Mouse (Mus musculus) naive thymus-derived CD4-positive, alpha-beta T cell, adult 2 months (primary cell): ENCODE measurements around the gene Gpr83.
A peak's percentile ranks its signal among the peaks of the same experiment; 100 is the strongest.

Experiments
- DNase-seq: peaks from one replicate; pipeline ENCODE4 v3.0.0-alpha.2; 2011; ENCODE audit warnings: low read depth

Gpr83 gene

DNA sequence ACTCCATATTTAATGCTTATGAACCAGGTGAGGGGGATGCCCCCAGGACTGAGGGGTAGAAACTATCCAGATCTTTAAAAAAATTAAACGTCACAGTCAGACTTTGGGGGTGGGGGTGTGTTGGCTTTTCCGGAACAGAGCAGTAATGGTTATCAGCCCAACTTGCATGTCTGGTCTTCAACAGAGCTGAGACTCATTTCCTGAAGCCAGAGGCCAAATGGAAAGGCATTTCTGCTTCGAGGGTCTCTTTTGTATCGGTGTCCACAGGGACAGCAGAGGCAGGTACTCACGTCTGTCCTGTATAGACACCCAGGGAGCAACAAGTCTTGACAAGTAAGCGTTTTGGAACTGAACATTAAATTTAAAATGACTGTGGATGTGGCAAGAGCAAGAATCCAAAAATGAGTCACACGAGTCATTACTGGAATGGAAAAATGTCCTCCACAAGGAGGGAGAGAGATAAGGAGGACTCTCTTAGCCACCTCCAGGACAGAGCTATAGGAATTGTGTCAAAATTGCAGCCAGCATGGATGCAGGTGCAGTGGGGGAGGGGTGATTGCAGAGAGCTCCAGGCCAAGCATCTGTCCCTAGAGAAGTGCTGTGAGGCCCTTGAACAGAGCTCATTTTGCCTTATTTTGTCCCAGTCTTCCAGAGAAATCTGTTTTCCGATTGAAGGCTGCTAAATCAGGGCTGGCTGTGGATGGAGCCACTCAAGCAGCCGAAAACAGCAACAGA, 44.9 kb downstream of the Gpr83 start:
- no peak for DNase-seq

DNA sequence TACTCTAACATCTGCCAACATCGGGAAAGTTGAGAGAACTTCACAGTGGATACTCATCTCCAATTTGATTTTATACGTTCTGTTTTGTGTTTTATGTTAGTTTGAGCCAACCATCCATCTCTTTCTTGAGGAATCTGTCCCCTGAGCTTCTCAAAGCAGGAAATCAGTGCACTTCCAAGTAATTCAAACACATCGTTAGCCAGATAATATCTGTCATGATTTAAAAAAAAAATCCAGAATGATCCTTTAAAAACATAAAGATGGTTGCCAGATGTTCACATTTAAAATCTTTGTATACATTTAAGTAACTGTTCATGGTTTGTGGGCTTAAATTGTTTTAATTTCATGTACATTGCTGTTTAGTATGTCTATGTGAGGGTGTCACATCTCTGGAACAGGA, 45.9 kb downstream of the Gpr83 start:
- no peak for DNase-seq

DNA sequence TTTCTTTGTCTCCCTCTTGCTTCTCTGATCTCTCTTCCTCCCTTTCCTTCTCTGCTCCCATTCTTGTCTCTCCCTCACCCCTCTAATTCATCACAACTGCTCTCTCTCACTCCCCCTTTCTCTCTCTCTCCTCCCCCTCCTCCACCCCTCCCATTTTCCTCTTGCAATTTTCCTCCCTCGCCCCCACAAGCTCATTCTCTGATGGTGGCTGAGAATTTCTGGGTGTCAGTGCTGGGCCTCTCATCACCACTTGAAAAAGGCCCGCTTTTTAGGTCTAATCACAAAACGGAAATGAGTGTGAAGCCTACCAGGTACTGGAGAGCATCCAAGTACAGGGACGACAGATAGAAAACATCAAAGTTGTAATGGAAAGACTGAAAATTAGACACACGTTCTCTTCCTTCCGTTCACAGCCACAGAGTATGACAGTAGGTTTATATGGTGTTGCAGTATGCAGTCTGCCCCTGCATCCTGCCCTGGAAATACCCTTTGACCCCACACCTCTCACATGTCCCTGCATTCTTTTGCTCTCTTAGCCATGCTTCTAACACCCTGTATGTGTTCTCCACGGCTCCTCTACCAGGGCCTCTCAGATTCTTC, 47.9 kb downstream of the Gpr83 start:
- DNase-seq: peak; percentile 89

DNA sequence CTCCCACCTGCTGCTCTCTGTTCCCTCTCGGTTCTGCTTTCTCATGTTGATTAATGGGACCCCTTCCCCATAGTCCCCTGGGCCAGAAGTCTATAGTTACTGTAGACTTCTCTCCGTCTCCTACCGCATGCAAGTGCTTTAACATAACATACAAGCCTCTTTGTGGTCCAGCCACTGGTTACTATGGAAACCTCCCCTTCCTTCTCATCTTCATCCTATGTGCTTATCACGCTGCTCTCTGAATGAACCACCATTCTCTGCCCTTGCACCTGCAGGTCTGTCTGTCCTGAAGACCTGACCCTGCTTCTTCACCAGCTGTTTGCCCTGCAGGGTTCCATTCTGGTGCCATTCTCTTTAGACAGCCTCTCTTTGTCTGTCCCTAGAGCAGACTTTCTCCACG, 50.0 kb downstream of the Gpr83 start:
- DNase-seq: no peak

DNA sequence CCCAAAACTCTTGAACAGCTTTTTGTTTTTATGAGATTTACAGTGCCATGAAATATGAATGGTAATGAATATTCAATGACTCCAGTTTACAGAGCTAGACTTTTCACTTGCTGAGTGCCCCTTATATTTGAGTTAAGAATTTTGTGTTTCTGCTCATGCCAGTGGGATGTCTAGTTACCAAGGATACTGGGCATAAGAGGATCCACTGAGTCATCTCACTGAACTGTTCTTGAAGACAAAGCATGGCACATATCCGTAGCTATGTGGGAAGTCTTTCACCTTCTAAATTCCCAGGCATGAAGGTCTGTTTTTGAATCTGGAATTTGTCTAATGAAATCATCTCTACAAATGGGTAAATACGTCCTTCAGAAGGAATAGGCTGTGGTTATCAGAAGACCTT, 52.0 kb downstream of the Gpr83 start:
- DNase-seq: no peak

DNA sequence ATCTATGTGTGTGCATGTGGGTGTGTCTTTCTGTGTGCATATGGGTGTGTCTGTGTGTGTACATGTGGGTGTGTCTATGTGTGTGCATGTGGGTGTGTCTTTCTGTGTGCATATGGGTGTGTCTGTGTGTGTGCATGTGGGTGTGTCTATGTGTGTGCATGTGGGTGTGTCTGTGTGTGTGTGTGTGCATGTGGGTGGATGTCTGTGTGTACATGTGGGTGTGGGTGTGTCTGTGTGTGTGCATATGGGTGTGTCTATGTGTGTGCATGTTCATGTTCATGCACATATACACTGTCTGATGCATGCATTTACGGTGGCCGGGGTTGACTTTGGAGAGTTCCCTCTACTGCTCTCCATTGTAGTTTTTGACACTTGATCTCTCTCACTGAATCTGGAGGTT, 57.7 kb downstream of the Gpr83 start:
- DNase-seq: no peak

DNA sequence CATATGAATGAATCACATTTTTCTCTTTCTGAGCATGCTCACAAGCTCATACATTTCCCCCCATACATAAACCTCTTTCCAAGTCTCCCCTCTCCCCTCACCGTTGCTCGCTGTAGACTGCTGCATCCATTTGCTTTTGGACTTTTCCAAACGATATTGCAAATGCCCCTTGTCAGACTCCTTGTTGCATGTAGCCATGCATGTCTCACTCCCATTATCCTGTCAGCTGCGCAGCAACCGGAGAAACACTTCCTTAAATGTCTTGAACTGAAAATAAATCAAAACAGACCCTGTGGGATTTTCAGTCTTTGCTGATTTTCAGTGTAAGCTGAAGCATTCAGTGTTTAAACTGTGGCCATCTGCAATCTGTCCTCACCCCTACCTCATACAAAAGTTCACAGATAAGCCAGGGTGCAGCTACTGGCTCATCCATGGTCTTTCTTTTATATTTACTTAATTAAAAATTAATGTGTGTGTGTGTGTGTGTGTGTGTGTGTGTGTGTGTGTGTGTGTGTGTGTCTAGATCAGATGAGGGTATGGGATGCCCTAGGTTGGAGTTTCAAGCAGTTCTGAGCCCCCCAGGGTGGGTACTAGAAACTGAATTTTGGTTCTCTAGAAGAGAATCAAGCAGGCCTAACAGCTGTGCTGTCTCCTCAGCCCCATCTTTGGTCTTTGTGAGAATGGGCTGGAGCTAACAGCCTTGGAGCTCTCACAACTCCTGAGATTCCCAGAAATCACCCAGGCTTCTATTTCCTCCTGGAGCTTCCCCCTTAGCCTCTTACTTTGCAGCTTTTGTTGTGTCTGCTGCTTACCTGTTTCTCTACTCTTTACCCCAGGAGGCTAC, 59.0 kb downstream of the Gpr83 start:
- DNase-seq: no peak
